Mouse (Mus musculus) natural killer cell, adult 2 months (primary cell): Measurements from ENCODE around the gene Kcnh4.
A peak's percentile ranks its signal among the peaks of the same experiment; 100 is the strongest.

ENCODE experiments used
- DNase-seq, 2 experiments: peaks; one replicate each; pipeline ENCODE4 v3.0.0; 2022; ENCODE audit warnings: low spot score in 2 of 2

Gene Kcnh4

DNA sequence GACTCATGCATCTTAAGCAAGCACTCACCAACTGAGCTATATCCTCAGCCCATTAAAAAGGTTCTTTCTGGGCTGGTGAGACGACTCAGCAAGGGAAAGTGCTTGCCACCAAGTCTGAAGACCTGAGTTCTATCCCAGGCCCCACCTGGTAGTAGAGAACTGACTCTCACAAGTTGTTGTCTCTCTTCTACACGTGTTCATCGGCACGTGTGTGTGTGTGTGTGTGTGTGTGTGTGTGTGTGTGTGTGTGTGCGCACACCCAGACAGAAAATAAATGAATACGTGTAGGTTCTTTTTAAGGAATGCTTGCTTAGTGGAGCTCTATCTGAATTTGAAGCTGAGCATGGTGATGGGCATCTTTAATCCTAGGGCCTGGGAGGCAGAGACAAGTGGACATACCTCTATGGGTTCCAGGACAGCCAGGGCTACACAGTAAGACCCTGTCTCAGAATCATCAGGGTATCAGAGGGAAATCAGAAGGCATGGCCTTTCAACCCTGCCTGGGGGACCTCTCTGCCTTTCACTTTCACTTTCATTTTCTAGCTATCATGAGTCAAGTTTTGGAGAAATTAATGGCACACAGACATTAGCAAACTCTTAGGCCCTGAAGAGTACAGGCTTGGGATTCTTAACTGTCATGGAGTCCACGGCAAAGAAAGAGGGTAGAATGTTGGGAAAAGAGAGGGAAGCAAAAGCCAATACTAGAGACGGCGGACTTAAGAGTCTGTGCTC is 24.4 kb downstream of the Kcnh4 start:
- no peak for DNase-seq

DNA sequence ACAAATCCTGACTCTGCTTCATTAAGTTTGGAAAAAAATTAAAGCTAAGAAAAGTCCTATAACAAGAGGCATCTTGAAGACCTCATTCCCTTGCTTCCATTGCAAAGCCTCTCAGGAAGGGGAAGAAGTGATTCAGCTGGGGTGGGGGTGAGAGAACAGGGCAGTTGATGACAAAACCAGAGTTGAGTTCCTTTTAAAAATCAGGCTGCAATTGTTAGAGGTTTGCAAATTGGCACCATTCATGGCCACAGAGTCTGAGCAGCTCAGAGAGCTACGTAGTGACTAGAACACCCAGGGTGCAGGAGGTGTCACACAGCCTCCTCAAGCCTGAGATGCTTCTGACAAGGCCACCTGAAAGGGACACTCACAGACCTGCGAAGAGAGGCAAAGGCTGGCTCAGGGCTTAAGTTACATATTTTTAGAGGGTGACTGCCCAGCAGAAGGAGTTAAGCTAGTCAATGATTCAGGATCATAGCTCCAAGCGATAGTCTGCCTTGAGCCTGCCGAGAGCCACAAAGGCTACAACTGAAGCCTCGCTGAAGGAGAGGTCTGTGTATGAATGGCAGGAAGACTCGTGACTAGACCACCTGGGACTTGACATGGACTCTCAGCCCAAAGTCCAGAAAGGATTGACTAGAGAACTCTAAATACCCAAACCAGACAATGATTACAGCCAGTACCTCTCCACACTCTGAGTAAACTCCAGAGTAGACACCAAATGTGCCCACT is 29.1 kb downstream of the Kcnh4 start:
- no peak for DNase-seq

DNA sequence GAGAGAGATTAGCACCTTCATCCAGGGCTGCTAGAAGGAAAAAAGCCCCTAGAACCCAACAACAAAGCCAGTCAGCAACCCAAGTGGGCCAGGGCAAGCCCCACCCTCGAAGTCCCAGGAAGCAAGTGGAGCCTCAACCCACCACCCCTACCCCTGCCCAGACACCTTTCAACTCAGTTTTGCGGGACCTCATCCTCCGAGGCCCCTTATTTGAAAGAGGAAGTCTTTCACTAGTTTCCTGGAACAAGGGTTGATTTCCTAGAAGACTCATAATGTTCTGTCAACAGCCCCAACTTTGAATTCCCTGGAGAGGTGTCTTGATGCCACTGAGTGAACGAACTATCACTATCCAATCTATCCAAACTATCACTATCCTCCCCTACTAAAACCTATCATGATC is 29.8 kb downstream of the Kcnh4 start:
- DNase-seq: no peak

DNA sequence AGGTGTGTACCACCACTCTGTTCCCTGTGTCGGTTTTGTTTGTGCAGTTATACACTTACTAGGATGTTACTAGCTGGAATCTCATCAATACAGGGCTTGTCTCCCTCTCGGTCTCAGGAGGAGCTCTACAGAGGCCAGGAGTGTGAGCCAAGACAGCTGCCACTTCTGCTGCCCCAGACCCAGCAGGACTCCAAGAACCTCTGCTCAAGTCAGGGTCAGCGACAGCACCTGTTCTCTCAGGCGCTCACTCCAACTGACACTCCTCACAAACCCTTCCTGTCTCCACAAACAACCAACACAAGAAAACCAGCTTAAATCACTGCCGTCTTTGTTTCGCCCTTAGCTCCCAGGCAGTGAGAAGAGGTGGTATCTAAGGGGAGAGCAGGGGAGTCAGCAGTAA is 31.1 kb downstream of the Kcnh4 start:
- no peak for DNase-seq

DNA sequence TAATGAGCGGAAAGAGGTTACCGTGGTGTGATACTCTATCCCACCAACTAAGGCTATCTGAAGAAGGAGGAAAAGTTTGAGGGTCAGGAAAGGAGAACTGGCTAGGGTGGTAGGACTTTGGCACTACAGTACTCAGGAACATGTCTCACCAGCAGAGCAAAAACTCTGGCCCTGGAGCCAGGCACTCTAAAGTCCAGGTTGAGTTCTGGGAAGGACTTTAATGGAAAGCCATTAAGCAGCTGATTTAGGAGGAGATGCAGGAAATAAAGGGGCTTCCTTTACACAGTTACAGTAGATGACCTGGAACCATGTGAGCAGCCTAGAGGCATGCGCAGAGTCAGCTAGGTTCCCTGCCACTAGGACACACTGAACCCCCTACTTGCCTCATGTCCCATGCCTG is 32.5 kb downstream of the Kcnh4 start:
- DNase-seq: no peak

DNA sequence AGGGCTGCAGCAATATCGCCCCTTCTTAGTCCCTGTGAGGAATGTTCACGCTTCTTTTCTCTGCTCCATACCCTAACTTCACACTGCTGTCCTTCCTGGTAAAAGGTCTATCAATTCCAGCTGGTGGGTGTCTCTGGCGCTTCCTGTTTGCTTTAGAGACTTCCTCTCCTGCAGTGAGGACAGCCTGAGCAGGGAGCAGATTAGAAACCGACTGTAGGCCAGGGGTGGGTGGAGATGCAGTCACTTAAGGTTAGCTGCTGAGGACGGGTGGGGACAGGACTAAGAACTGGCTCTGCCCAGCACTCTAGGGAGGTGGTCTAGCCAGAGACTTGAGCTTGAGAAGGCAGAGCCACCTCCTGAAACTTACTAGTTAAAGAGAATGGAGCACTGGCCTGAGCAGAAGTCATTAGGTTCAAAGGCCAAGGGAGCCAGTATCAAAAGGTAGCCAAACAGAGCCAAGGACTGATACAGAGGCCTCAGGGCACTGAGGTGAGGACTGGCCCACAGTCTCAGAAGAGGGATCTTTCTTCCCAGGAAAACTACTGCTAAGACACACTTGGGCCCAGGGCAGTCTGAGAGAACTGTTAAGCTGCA is 34.7 kb downstream of the Kcnh4 start:
- DNase-seq: no peak

DNA sequence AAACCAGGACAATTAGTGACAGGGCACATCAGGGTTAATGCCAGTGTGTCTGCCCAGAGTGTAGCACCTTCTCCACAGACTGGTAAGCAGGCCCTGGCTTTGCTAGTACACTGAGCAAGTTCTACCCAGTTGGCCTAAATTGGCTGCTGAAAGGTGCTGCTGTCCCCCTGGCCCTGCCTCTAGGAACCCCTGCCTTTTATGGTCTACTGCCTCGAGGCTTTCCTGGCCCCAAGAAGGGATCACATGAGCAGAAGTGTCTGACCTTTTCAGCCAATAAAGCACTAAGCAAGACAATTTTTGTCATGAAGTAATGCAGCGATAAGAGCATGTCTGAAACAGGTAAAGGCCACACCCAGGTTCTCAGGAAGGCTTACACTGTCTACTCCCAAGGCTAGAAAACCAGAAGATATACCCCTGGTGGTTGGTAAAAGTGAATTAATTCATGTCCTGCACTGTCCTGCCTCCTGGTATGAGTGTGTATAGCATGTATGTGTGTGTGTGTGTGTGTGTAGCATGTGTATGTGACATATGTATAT is 37.2 kb downstream of the Kcnh4 start:
- no peak for DNase-seq

DNA sequence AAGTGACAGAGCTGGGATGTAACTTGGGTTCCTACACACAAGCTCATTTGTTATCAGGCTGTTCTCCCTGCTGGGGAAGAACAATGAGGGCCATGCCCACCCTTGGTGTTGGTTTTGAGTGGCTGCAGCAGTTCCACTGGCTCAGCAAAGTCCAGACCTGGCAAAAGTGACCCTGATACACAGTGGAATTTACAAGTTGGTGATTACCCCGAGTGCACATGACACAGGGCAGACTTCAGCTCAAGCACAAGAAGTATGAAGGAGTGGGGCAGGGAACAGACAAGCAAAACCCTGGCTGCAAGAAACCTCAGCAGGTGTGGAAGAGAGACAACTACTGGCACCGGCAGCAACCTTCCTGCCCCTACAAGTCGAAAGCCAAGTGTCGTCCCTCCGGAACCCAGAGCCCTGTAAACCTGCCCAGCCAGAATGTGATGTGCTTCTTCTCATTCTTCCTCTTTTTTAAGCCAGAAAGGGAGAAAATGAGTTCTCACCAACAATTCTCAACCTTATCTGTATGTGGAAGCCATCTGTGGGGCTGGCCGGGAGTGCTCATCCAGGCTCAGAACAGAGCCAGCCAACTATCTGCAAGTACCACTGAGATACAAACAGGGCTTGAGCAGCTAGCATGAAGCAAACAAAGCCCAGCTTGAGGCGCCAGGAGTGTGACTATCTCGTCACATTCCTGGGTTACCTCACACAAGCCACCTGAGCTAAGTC is 37.8 kb downstream of the Kcnh4 start:
- no peak for DNase-seq

DNA sequence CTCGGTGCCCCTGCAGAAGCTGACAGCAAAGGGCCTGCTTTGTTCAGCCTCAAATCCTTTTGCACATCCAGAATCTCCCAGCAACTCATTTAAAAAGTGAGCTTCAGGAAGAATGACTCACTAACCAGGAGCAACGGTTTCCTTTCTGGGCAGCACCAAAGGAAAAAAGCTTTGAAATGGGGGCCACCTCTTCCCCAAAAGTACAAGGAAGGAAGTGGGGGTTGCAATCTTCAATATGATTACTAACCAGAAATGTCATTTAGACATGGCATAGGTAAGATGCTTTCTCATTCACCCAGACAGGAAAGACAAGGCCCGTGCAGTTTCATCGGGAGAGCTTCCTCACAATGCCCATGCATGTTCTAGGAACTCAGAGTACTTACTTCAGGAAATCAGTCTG is 38.5 kb downstream of the Kcnh4 start:
- DNase-seq: no peak

DNA sequence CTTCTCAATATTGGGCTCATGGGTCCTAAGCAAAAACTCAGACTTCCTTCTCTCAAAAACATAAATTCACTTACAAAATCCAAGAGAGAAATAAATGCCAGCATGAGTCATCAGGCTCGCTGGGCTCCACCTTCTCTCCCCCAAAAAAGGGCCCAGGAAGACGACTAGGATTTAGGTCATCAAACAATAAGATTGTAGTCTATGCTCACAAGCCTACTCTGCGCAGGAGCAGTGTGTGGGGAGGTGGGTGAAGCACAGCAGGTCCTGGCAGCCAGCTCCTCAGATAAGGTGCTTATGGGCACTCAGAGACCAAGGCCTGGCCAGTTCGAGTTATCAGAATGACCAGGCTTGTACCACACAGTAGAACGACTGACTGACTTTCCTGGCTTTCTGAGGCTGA is 39.4 kb downstream of the Kcnh4 start:
- DNase-seq: no peak

DNA sequence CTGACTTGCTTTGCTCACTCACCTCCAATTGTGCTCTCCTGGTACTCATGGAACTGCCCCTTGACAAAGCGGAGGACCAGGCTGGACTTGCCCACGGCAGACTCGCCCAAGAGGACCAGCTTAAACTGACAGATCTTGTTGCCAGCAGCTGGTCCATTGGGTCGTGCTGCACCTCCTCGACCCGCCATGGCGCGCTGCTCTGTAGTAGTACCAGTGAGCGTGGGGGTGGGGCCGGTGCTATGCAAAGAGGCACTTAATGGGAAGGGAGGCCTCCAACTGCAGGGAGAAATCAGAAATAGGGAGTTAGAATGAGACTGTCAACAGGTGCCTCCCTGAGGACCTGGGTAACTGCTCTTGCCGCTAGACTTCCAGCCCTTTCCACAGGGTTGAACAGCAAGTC is 39.8 kb downstream of the Kcnh4 start:
- DNase-seq: no peak

DNA sequence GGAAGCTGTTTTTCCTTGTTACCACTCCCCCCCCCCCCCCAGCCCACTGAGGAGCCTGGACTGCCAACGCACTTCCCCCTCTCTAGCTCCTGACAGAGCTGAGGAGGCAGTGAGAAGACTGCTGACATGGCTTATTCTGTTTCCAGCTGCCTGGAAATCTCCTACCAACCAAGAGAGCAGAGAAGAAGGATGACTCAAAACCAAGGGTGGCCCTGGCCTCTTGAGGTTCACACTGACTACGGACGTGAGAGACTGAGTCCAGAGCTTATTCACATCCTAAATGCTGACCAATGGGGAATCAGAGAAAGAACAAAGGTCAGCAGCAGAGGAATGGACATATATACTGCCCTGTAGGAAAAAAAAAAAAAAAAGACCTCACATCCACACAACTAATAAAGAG is 40.4 kb downstream of the Kcnh4 start:
- DNase-seq: no peak

DNA sequence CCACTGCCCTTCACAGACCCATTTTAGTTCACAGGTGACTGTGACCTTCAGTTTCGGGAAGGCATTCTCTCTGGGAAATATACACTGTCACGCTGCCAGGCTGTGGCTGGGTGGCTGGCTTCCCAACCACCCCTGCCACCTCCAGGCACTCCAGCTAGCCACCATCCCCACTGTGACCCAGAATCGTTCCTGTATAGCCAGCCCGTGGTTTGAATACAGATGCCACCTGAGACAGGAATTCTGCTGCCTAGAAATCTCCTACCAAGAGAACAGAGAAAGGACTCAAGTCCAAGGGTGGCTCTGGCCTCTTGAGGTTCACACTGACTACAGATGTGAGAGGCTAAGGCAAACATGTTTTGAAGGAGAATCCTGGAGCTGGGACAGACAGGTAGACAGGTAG is 40.9 kb downstream of the Kcnh4 start:
- DNase-seq: no peak

DNA sequence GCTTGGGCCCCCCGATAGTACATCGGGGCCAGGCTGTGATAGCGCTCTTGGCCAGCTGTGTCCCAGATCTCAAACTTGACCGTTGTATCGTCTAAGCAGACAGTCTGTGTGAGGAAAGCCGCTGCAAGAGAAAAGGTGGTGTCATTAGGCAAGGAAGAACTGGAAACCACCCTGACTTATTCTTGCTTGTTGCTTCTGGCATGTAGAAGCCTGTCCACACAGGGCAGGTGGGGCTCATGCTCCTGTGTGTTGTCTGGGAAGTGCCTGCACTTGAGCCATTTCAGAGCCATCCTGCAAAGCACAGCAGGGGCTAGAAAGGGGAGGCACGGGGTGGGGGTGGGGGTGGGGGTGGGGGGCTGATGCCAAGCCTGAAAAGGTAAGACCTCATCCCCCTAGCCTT is 41.3 kb downstream of the Kcnh4 start:
- DNase-seq: no peak

DNA sequence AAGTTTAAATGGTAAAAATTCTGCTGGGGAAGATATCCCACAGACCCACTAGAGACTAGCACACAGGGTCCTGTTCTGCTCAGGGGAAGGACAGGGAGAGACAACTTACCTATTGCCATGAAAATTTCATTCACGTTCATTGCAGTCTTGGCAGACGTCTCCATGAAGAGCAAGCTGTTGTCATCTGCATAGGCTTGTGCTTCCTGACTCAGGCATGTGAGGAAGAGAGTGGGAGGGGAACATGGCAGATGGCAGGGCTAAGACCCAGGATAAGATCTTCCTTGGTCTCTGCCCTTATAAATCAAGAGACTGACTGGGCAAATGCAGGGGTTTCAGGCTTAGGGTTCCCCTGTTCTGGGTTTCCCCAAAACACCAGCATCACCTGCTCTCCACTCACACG is 43.1 kb downstream of the Kcnh4 start:
- no peak for DNase-seq

DNA sequence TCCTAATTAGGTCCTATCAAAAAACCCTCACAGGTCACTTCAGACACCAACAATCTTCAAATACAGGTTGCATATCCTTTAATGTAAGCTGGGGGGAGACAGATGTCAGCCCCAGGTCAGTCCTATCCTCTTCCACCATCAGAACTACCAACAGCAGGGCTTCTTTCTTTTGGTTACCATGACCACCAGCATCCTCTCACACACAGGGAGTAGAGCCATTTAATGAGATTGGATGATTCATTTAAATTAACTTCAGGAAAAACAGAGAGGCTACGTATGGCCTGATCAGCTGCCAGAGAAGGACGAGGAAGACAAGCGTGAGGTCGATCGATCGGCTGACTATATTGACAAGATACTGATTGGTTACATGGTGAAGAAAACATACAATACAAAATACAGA is 44.8 kb downstream of the Kcnh4 start:
- no peak for DNase-seq

DNA sequence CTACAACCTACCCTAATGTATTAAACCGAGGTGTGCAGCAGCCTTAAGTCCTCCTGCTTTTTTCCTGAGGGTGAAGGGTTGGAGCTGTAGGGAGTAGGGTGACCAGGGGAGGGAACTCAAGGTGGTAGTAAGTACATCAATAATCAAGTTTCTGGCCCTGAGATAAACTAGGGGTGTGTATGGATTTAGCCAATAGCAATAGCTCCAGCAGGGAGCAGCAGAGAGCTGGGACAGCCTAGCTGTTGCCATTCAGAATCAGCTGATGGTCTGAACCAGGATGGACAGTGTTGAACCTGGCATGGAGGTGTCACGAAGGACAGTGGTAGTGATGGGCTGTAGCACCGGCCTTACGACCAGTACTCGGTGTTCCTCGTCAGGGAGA is 45.2 kb downstream of the Kcnh4 start:
- peak; percentile 56 to 68 for DNase-seq

DNA sequence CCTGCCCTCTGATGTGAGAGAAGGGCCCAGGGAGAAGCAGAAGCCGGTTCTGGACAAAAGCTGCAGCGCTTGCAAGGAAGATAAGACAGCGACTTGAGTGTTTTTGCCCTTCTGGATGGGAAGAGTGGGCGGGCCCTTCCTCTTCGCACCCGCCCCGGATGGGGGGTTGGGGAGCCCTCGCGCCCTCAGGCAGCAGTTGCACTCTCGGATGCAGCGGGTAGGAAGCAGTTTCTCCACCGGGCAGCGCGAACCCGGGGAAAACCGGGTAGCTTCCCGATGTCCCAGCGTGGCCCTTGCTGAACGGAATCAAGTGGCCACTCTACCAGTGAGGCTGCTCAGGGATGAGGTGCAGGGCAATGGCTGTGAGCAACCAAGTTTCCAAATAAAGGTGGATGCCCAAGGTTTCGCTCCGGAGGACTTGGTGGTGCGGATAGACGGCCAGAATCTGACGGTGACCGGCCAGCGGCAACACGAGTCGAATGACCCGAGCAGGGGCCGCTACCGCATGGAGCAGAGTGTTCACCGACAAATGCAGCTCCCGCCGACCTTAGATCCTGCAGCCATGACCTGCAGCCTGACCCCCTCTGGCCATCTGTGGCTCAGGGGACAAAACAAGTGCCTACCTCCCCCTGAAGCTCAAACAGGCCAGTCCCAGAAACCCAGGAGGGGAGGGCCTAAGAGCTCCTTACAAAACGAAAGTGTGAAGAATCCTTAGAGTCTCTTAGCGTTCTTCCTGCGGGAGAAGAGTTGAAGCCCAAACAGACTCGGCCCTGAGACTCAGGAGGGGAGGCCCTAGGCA is 45.8 kb downstream of the Kcnh4 start, which contains the start of gene Hspb9:
Gene Hspb9, plus strand, starts transcription at position 116 of the 799 bp plus-strand sequence.
- peak; percentile 38 to 42 for DNase-seq

DNA sequence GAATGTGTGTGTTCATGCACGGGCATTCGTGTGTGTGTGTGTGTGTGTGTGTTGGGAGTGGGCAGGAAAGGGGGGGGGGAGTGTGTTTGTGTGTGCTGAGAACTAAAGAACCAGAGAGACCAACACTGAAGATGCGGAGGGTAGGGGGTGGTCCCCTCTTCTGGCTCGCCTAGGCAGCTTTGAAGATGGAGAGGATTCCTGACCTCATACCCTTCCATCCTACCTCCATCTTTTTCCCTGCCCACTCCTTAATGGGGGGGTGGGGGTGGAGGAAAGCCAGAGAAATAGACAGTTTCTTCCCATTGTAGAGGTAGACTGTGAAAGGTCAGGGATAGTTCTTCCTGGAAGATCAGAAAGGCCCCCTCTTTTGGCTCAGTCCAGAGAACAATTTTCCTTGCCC is 46.6 kb downstream of the Kcnh4 start:
- no peak for DNase-seq

DNA sequence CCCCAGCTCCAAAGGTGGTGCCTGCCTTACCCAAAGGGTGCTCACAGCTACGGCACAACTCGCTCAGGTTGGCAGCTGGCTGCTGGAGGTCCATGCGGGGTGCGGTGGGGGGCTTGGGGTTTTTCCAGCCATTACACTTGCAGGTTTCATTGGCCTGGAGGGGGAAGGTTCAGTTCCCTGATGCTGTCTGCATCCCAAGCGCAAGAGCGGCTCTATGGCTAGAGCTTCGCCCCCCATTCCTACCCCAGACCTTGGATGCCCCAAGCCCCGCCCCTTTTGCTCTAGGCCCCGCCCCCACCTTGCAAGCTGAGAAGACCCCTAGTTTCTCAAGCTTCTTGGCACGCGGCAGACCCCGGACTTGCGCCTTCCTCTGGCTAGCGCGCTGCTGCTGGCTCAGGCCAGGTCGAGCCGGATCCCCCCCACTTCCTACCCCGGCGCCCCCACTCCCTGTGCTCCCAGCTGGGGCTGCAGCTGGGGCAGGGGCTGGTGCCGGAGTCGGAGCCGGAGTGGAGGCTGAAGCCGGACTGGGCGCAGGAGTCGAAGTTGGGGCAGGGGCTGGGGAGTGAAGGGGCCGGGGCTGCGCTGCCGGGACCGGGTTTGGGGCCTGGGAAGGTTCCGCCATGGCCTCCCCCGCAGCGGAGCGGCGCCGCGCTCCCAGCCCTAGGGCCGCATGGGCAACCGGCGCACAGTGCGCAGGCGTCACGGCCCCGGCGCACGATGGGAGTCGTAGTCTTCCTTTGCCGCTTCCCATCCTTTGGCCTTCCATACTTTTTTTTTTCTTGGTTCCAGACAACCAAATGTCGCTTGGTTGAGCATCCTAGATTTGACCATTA is 47.7 kb downstream of the Kcnh4 start, which contains the start of gene Kat2a:
Gene Kat2a, minus strand, starts transcription at position 683 of the 833 bp plus-strand sequence.
- DNase-seq: no peak
